Mouse (Mus musculus): ENCODE results near the gene Hoxc8. TPM values are rescaled to one million over a fixed set of nuclear protein-coding genes. Genes with fewer than 3 reads are reported as not detected.

Hoxc8 gene
- polyA plus RNA-seq, 1 experiment: 1.1 TPM

DNA sequence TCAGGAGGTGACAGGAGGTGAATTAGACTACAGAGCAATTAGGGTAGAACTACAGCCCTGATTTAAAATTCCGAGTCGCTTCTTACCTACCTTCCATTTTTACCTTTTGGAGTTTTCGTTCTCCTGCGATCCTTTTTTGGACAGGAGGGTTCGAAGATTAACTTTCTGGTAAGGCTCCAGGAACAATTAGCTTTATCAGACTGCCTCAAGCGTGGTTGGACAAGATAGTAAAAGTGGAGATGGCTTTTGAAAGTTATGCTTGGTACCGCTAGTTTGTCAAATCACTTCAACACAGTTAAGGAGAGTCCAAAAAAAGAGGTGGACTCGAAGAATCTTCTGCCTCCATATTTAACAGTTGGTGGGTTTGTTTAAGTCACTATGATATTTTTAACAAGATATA lies 31.1 kb downstream of the Hoxc8 start:
- Histone ChIP-seq H3K27me3 (ENCODE audit: control insufficient read depth, insufficient read depth, insufficient read length) (no peaks in the 10 kb centered on the region), H3K79me3 (ENCODE audit: low read depth) (no peaks in the 10 kb centered on the region), H3K79me2 (ENCODE audit: control insufficient read depth, insufficient read depth) (no peaks in the 10 kb centered on the region), H3K36me3 (ENCODE audit: control insufficient read depth, insufficient read depth) (no peaks in the 10 kb centered on the region), H3ac (ENCODE audit: control insufficient read depth, insufficient read length, low read depth) (no peak overlapping the region), H3K4me3 (ENCODE audit: insufficient read depth, poor library complexity, severe bottlenecking) (no peak overlapping the region)
- TF ChIP-seq USF1 (IDR thresholded peaks at IDR 0.05; ENCODE audit: low read depth) (no peak), CTCF (IDR thresholded peaks at IDR 0.05; ENCODE audit: control insufficient read depth, insufficient read depth, insufficient read length) (no peak), FOSL1 (IDR thresholded peaks at IDR 0.05; ENCODE audit: insufficient read depth, low read length, poor library complexity, severe bottlenecking) (no peak), CEBPB (IDR thresholded peaks at IDR 0.05; ENCODE audit: low read depth) (no peak), MYOD1 (IDR thresholded peaks at IDR 0.05; ENCODE audit: control insufficient read depth, insufficient read length, low read depth) (no peak), MAX (IDR thresholded peaks at IDR 0.05) (no peak)

DNA sequence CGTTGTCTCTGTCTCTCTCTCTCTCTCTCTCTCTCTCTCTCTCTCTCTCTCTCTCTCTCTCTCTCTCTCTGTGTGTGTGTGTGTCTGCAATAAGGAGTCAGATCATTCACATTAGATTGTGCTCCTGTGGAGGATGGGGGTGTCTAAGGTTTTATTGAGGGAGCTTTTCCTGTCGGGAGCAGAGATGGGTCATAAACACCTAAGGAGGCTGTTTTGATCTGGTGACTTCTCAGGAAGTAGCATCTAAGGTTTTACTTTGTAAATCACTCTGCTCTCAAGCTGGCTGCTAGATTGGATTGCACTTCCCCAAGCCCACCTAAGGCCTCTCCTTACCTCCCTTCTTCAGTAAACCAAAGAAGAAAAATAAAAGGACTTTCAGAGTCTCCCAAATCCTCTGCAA lies 33.7 kb downstream of the Hoxc8 start:
- TF ChIP-seq CTCF (IDR thresholded peaks at IDR 0.05; ENCODE audit: control insufficient read depth, insufficient read depth, insufficient read length) (no peak), MYOG (IDR thresholded peaks at IDR 0.05; ENCODE audit: control insufficient read depth, extremely low read depth, insufficient read length) (no peak), CEBPB (IDR thresholded peaks at IDR 0.05; ENCODE audit: low read depth) (no peak), MAX (IDR thresholded peaks at IDR 0.05) (no peak), USF1 (IDR thresholded peaks at IDR 0.05; ENCODE audit: low read depth) (no peak), MYOD1 (IDR thresholded peaks at IDR 0.05; ENCODE audit: control insufficient read depth, insufficient read length, low read depth) (no peak), FOSL1 (IDR thresholded peaks at IDR 0.05; ENCODE audit: insufficient read depth, low read length, poor library complexity, severe bottlenecking) (no peak)
- Histone ChIP-seq H3K79me3 (ENCODE audit: low read depth) (no peaks in the 10 kb centered on the region), H3K27me3 (ENCODE audit: control insufficient read depth, insufficient read depth, insufficient read length) (no peaks in the 10 kb centered on the region), H3ac (ENCODE audit: control insufficient read depth, insufficient read length, low read depth) (no peak overlapping the region), H3K4me3 (ENCODE audit: insufficient read depth, poor library complexity, severe bottlenecking) (no peak overlapping the region), H3K36me3 (ENCODE audit: control insufficient read depth, insufficient read depth) (no peaks in the 10 kb centered on the region), H3K79me2 (ENCODE audit: control insufficient read depth, insufficient read depth) (peaks cover 4% of the 10 kb centered on the region)

DNA sequence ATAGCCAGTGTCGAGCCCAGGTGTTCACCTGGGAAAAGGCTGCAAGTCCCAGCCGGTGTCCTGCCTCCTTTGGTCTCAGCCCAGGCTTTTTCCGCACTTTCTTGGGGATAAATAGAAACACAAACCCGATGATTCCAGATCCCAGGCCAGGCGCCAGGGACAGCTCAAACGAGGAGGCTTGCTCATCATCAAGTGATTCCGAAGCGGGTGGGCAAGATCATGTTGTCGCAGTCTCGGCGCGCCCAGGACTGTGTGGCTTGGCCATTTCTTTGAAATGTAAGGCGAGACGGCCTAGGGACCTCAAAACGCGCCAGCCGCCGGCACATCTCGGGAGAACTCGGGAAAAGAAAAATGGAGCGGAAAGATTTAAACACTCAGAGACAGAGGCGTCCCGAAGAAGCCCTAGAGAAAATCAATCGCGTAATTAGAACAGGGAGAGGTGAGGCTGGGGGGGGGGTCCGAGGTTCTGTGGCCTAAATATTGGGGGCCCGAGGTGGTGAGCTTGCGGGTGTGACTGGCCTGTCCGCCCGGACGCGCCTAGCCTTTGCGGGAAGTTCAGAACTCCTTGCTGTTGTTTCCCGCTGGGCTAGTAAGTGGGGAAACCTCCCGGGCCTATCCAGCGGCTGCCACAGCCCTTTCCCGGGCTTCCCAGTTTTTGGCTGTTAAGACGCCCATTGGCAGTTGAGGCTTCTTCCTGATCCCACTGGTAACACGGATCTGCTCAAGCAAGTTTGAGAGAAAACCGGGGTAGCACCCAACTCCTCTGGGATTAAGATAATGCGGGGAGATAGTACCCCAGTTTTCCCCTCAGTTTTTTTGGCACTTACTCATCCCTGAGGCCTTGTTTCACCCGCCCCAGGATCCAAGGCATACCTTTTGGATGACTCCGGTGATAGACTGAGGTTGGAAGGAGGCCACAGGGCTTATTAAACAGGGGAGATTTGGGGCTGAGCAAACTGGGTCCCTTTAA lies 37.1 kb downstream of the Hoxc8 start:
- Histone ChIP-seq H3K4me3 (ENCODE audit: insufficient read depth, poor library complexity, severe bottlenecking) (peak overlapping the region; percentile 21), H3K79me2 (ENCODE audit: control insufficient read depth, insufficient read depth) (peaks cover 4% of the 10 kb centered on the region), H3K79me3 (ENCODE audit: low read depth) (no peaks in the 10 kb centered on the region), H3ac (ENCODE audit: control insufficient read depth, insufficient read length, low read depth) (peak overlapping the region; percentile 58), H3K36me3 (ENCODE audit: control insufficient read depth, insufficient read depth) (no peaks in the 10 kb centered on the region), H3K27me3 (ENCODE audit: control insufficient read depth, insufficient read depth, insufficient read length) (no peaks in the 10 kb centered on the region)
- no peak for TF ChIP-seq MAX (IDR thresholded peaks at IDR 0.05)
- TF ChIP-seq CEBPB (IDR thresholded peaks at IDR 0.05; ENCODE audit: low read depth): no peak
- no peak for TF ChIP-seq USF1 (IDR thresholded peaks at IDR 0.05; ENCODE audit: low read depth)
- TF ChIP-seq FOSL1 (IDR thresholded peaks at IDR 0.05; ENCODE audit: insufficient read depth, low read length, poor library complexity, severe bottlenecking): no peak
- no peak for TF ChIP-seq MYOD1 (IDR thresholded peaks at IDR 0.05; ENCODE audit: control insufficient read depth, insufficient read length, low read depth)
- TF ChIP-seq MYOG (IDR thresholded peaks at IDR 0.05; ENCODE audit: control insufficient read depth, extremely low read depth, insufficient read length): no peak
- no peak for TF ChIP-seq CTCF (IDR thresholded peaks at IDR 0.05; ENCODE audit: control insufficient read depth, insufficient read depth, insufficient read length)

DNA sequence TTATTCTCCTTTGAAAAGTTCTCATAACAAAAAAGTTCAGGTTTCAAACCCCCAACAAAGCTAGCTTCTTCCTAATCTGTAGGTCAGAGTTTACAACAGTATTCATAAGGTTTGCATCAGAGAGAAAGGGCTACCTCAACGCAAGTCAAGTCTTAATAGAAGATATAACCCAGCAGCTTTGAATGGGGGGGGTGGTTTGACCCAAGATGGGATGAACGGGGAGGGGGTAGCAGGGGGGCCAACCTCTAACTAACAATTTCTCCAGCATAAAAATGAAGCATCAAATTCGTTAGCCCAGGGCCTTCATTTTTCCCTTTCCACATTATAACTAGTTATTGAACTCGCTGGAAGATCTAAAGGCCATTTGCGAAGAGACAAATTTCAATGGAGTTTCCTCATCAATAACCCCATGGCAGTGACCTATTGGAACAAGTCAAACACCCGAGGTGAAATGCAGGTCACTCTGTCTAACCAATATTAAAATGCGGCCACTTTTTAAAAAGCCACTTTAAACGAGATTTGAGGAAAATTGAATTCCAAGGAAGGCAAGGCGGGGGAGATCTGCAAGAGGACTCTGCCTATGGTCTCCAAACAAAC lies 38.6 kb downstream of the Hoxc8 start:
- H3K27me3 ChIP-seq (ENCODE audit: control insufficient read depth, insufficient read depth, insufficient read length): no peaks in the 10 kb centered on the region
- no peak overlapping the region for H3ac ChIP-seq (ENCODE audit: control insufficient read depth, insufficient read length, low read depth)
- H3K36me3 ChIP-seq (ENCODE audit: control insufficient read depth, insufficient read depth): no peaks in the 10 kb centered on the region
- no peak overlapping the region for H3K4me3 ChIP-seq (ENCODE audit: insufficient read depth, poor library complexity, severe bottlenecking)
- TF ChIP-seq USF1 (IDR thresholded peaks at IDR 0.05; ENCODE audit: low read depth) (no peak), MYOG (IDR thresholded peaks at IDR 0.05; ENCODE audit: control insufficient read depth, extremely low read depth, insufficient read length) (no peak), CTCF (IDR thresholded peaks at IDR 0.05; ENCODE audit: control insufficient read depth, insufficient read depth, insufficient read length) (no peak), CEBPB (IDR thresholded peaks at IDR 0.05; ENCODE audit: low read depth) (no peak), MYOD1 (IDR thresholded peaks at IDR 0.05; ENCODE audit: control insufficient read depth, insufficient read length, low read depth) (no peak), MAX (IDR thresholded peaks at IDR 0.05) (no peak), FOSL1 (IDR thresholded peaks at IDR 0.05; ENCODE audit: insufficient read depth, low read length, poor library complexity, severe bottlenecking) (no peak)
- peaks cover 4% of the 10 kb centered on the region for H3K79me2 ChIP-seq (ENCODE audit: control insufficient read depth, insufficient read depth)
- H3K79me3 ChIP-seq (ENCODE audit: low read depth): no peaks in the 10 kb centered on the region

DNA sequence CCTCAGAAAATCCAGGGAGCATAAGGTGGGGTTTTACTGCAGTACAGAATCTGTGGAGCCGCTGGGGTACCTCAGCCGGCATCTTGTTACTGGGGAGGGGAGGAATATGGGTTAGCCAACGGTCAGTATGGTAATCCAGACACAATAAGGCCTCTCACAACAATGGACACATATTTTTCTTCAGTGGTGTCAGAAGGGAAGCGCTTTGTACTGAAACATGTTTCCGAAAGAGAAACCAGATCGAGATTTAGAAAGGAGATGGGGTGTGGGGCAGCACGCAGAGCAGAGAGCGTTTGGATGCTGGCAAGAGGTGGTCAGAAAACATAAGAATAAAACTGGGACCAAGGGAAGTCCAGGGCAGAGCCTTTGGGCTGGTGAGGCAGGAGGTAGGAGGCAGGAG lies 39.7 kb downstream of the Hoxc8 start:
- TF ChIP-seq CTCF (IDR thresholded peaks at IDR 0.05; ENCODE audit: control insufficient read depth, insufficient read depth, insufficient read length) (no peak), MAX (IDR thresholded peaks at IDR 0.05) (no peak), MYOD1 (IDR thresholded peaks at IDR 0.05; ENCODE audit: control insufficient read depth, insufficient read length, low read depth) (no peak), FOSL1 (IDR thresholded peaks at IDR 0.05; ENCODE audit: insufficient read depth, low read length, poor library complexity, severe bottlenecking) (no peak), CEBPB (IDR thresholded peaks at IDR 0.05; ENCODE audit: low read depth) (no peak), USF1 (IDR thresholded peaks at IDR 0.05; ENCODE audit: low read depth) (no peak), MYOG (IDR thresholded peaks at IDR 0.05; ENCODE audit: control insufficient read depth, extremely low read depth, insufficient read length) (no peak)
- H3ac ChIP-seq (ENCODE audit: control insufficient read depth, insufficient read length, low read depth): no peak overlapping the region
- H3K79me3 ChIP-seq (ENCODE audit: low read depth): no peaks in the 10 kb centered on the region
- H3K4me3 ChIP-seq (ENCODE audit: insufficient read depth, poor library complexity, severe bottlenecking): no peak overlapping the region
- H3K27me3 ChIP-seq (ENCODE audit: control insufficient read depth, insufficient read depth, insufficient read length): no peaks in the 10 kb centered on the region
- H3K36me3 ChIP-seq (ENCODE audit: control insufficient read depth, insufficient read depth): no peaks in the 10 kb centered on the region
- peaks cover 4% of the 10 kb centered on the region for H3K79me2 ChIP-seq (ENCODE audit: control insufficient read depth, insufficient read depth)
